Mouse (Mus musculus) Muller cell, postnatal 12 days (primary cell): Measurements from ENCODE around the gene Pilra.

Experiments used
- DNase-seq: peaks from one replicate; pipeline ENCODE4 v3.0.0-alpha.2; 2015; ENCODE audit errors: inconsistent ontology term

Pilra gene

DNA sequence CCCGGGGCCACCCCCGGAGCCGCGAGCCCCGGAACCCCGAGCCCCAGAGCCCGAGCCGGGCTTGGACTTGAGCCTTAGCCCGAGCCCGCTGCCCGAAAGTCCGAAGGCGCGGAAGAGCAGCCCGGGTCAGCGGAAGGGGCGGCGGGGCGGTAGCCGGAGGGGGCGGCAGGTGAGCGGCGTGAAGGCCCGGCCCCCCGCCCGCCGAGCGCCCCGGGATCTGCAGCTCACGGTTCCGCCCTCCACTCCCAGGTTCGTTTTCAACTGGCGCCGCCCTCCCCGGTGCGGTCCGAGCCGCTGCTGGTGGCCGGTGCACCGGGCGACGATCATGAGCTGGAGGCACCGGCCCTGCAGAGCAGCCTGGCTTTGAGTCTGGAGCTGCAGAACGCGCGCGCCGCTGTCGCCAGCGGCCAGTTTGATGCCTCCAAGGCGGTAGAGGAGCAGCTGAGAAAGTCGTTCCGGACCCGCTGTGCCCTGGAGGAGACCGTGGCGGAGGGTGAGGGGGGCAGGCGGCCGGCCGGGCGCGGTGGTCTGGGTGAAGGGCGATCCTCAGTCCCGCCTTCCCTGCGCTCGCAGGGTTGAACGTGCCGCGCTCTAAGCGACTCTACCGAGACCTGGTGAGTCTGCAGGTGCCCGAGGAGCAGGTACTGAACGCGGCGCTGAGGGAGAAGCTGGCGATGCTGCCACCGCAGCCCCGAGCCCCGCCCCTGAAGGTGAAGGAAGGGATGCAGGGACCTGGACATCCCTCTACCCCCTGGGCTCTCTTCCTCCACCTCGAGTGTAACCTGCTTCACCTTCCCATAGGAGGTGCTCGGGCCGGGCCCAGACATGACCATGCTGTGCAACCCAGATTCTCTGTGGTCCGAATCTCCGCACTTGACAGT lies 56.8 kb downstream of the Pilra start:
- no peak for DNase-seq

GRCm38 (mm10) chr5:137778635-137779034 lies 57.4 kb downstream of the Pilra start, which contains the start of gene Ppp1r35:
TSS of gene Ppp1r35 (plus strand) at chr5:137778849.
- peak; percentile 97 for DNase-seq

- no peak for DNase-seq
These were observed 58.7 kb downstream of the Pilra start for GRCm38 (mm10) chr5:137777267-137777845.

- DNase-seq, result no peak
These were observed 59.6 kb downstream of the Pilra start for GRCm38 (mm10) chr5:137776408-137776918.

DNA sequence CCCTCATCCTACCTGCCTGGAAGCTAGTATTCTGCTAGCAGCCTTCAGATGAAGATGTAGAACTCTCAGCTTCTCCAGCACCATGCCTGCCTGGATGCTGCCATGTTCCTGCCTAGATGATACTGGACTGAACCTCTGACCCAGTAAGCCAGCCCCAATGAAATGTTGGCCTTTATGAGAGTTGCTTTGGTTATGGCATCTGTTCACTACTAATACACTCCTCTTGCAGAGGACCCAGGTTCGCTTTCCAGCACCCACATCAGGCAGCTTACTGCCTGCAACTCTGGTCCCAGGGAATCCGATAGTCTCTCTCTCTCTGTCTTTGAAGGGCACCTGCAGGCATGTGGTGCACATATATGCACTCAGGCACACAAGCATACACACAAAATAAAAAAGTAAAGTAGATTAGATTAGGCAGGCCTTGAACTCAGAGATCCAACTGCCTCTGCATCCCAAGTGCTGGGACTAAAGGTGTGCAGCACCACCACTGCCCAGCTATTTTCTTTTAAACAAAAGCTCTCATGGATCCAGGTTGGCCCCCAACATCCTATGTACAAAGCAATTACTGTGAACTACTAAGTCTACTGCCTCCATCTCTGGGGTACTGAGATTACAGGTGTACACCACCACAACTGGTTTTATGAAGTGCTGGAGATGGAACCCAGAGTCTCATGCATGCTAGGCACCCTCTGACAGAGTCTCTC lies 60.3 kb downstream of the Pilra start:
- no peak for DNase-seq

GRCm38 (mm10) chr5:137772755-137773154 lies 63.3 kb downstream of the Pilra start:
- no peak for DNase-seq
